Mouse (Mus musculus): ENCODE measurements around the gene Cdrt4.

Gene Cdrt4

GRCm38 (mm10) chr11:62995755-62996521 is 44.9 kb downstream of the Cdrt4 start:
- DNase-seq (ENCODE audit: low read depth, low spot score), result no peak

GRCm38 (mm10) chr11:62996522-62996898 is 45.5 kb downstream of the Cdrt4 start:
- DNase-seq (ENCODE audit: low read depth, low spot score), result no peak

GRCm38 (mm10) chr11:62997039-62997717 is 46.2 kb downstream of the Cdrt4 start:
- no peak for DNase-seq (ENCODE audit: low read depth, low spot score)

- no peak for DNase-seq (ENCODE audit: low read depth, low spot score)
These were observed 46.8 kb downstream of the Cdrt4 start for GRCm38 (mm10) chr11:62997718-62998281.

- DNase-seq (ENCODE audit: low read depth, low spot score), result no peak
These were observed 49.1 kb downstream of the Cdrt4 start for GRCm38 (mm10) chr11:63000126-63000525.

- no peak for DNase-seq (ENCODE audit: low read depth, low spot score)
These were observed 53.6 kb downstream of the Cdrt4 start for GRCm38 (mm10) chr11:63004617-63005016.

- no peak for DNase-seq (ENCODE audit: low read depth, low spot score)
These were observed 56.4 kb downstream of the Cdrt4 start for GRCm38 (mm10) chr11:63007376-63007775.

GRCm38 (mm10) chr11:63008004-63008403 is 57.0 kb downstream of the Cdrt4 start:
- no peak for DNase-seq (ENCODE audit: low read depth, low spot score)

- DNase-seq (ENCODE audit: low read depth, low spot score), result no peak
These were observed 58.8 kb downstream of the Cdrt4 start for GRCm38 (mm10) chr11:63009761-63010160.

- no peak for DNase-seq (ENCODE audit: low read depth, low spot score)
These were observed 66.5 kb downstream of the Cdrt4 start for GRCm38 (mm10) chr11:63017327-63018082.

- no peak for DNase-seq (ENCODE audit: low read depth, low spot score)
These were observed 67.2 kb downstream of the Cdrt4 start for GRCm38 (mm10) chr11:63018083-63018622.

GRCm38 (mm10) chr11:63020633-63021032 is 69.6 kb downstream of the Cdrt4 start:
- no peak for DNase-seq (ENCODE audit: low read depth, low spot score)

GRCm38 (mm10) chr11:63021141-63021806 is 70.3 kb downstream of the Cdrt4 start:
- DNase-seq (ENCODE audit: low read depth, low spot score), result no peak

GRCm38 (mm10) chr11:63023461-63023860 is 72.5 kb downstream of the Cdrt4 start:
- no peak for DNase-seq (ENCODE audit: low read depth, low spot score)

- DNase-seq (ENCODE audit: low read depth, low spot score), result no peak
These were observed 73.1 kb downstream of the Cdrt4 start for GRCm38 (mm10) chr11:63024136-63024535.

- DNase-seq (ENCODE audit: low read depth, low spot score), result no peak
These were observed 74.5 kb downstream of the Cdrt4 start for GRCm38 (mm10) chr11:63025476-63025875.

- no peak for DNase-seq (ENCODE audit: low read depth, low spot score)
These were observed 75.7 kb downstream of the Cdrt4 start for GRCm38 (mm10) chr11:63026651-63027141.

GRCm38 (mm10) chr11:63028131-63028530 is 77.1 kb downstream of the Cdrt4 start:
- DNase-seq (ENCODE audit: low read depth, low spot score), result no peak

GRCm38 (mm10) chr11:63029148-63029714 is 78.2 kb downstream of the Cdrt4 start:
- DNase-seq (ENCODE audit: low read depth, low spot score), result no peak

- DNase-seq (ENCODE audit: low read depth, low spot score), result no peak
These were observed 78.7 kb downstream of the Cdrt4 start for GRCm38 (mm10) chr11:63029721-63030120.

All from WW6 (cell line).